Mouse (Mus musculus) liver, embryonic 12.5 days (tissue): Measurements from ENCODE around the gene Chrm5. TPM values are rescaled to one million over a fixed set of nuclear protein-coding genes. Genes with fewer than 3 reads are reported as not detected.

Source experiments
- ATAC-seq: fragments of 200-750 bp; cut with Nextera tagmentation; 2 replicates; pipeline ENCODE4 v1.8.0; 2017; ENCODE audit warnings: moderate number of reproducible peaks, mild to moderate bottlenecking, moderate library complexity
- H3K27ac ChIP-seq: fragments of 300-500 bp; sonication (generic); 2 replicates; pipeline ENCODE4 v1.5.1; 2016; ENCODE audit warnings: mild to moderate bottlenecking
- H3K27me3 ChIP-seq: fragments of 300-500 bp; sonication (generic); replicated peaks from 2 replicates; pipeline ENCODE4 v1.6.1; 2016; ENCODE audit warnings: mild to moderate bottlenecking, moderate library complexity
- H3K36me3 ChIP-seq: fragments of 300-500 bp; sonication (generic); 2 replicates; pipeline ENCODE4 v1.6.1; 2016; ENCODE audit warnings: mild to moderate bottlenecking, moderate library complexity
- H3K4me1 ChIP-seq: fragments of 300-500 bp; sonication (generic); 2 replicates; pipeline ENCODE4 v1.6.1; 2016
- H3K4me2 ChIP-seq: fragments of 300-500 bp; sonication (generic); 2 replicates; pipeline ENCODE4 v1.6.1; 2016; ENCODE audit warnings: mild to moderate bottlenecking, moderate library complexity
- H3K4me3 ChIP-seq: fragments of 300-500 bp; sonication (generic); 2 replicates; pipeline ENCODE4 v1.5.1; 2016; ENCODE audit warnings: mild to moderate bottlenecking, moderate library complexity
- H3K9ac ChIP-seq: fragments of 300-500 bp; sonication (generic); 2 replicates; pipeline ENCODE4 v1.6.1; 2016; ENCODE audit warnings: mild to moderate bottlenecking, moderate library complexity
- H3K9me3 ChIP-seq: fragments of 300-500 bp; sonication (generic); replicated peaks from 2 replicates; pipeline ENCODE4 v1.6.1; 2016; ENCODE audit warnings: mild to moderate bottlenecking, moderate library complexity
- WGBS: fragments of 180-500 bp; shearing (Covaris S2); methylation state at CpG from one replicate; pipeline ENCODE4 v1.1.7; 2016; ENCODE audit not compliant: insufficient replicate concordance; 5-methylcytosine and 5-hydroxymethylcytosine counted together
- polyA plus RNA-seq: library from polyadenylated mRNA; unstranded; fragments of >200 nt; fragmentation: Nextera tagmentation; extraction: Ambion mirVana; gene quantifications from 2 replicates; pipeline ENCODE4 v1.2.1, GENCODE M21; 2016

Gene Chrm5
- polyA plus RNA-seq, 1 experiment from 2014 or later, result not detected

- no peak overlapping the region for H3K4me2 ChIP-seq
- no peak overlapping the region for H3K4me3 ChIP-seq
- no peak overlapping the region for H3K27ac ChIP-seq
- WGBS, result 72% methylated on average over 7 of the region's 7 CpGs
- peaks cover 4% of the 10 kb centered on the region; the same call in 1 of the 2 replicates for H3K36me3 ChIP-seq
- H3K9ac ChIP-seq, result no peak overlapping the region; the same call in 1 of the 2 replicates
- ATAC-seq, result no peak
- H3K4me1 ChIP-seq, result peaks cover 41% of the 10 kb centered on the region
- H3K9me3 ChIP-seq, result no peaks in the 10 kb centered on the region
- no peaks in the 10 kb centered on the region for H3K27me3 ChIP-seq
Observed at GRCm38 (mm10) chr2:112497851-112498250, 17.3 kb upstream of the Chrm5 start.

GRCm38 (mm10) chr2:112493539-112494260 lies 13.1 kb upstream of the Chrm5 start:
- 24% methylated on average over 11 of the region's 11 CpGs for WGBS
- no peak for ATAC-seq
- peak overlapping the region; percentile 96 for H3K9ac ChIP-seq
- H3K27me3 ChIP-seq, result no peaks in the 10 kb centered on the region
- H3K36me3 ChIP-seq, result peaks cover 4% of the 10 kb centered on the region; the same call in 1 of the 2 replicates
- peak overlapping the region; percentile 86 for H3K4me3 ChIP-seq
- H3K4me2 ChIP-seq, result peak overlapping the region; percentile 92
- H3K4me1 ChIP-seq, result peaks cover 41% of the 10 kb centered on the region
- H3K27ac ChIP-seq, result peak overlapping the region; percentile 97
- H3K9me3 ChIP-seq, result no peaks in the 10 kb centered on the region

- under 1% methylated on average over 45 of the region's 87 CpGs for WGBS
- H3K4me2 ChIP-seq, result peak within 1 kb of the TSS; percentile 92
- peak within 1 kb of the TSS; percentile 96 for H3K9ac ChIP-seq
- H3K36me3 ChIP-seq, result peaks cover 4% of the 10 kb centered on the region; the same call in 1 of the 2 replicates
- H3K9me3 ChIP-seq, result no peaks in the 10 kb centered on the region
- H3K27ac ChIP-seq, result peak within 1 kb of the TSS; percentile 97
- peak within 1 kb of the TSS; percentile 86 for H3K4me3 ChIP-seq
- H3K4me1 ChIP-seq, result peaks cover 35% of the 10 kb centered on the region
- no peaks in the 10 kb centered on the region for H3K27me3 ChIP-seq
- peak; percentile 92 for ATAC-seq
Observed at GRCm38 (mm10) chr2:112492856-112493538, 12.4 kb upstream of the Chrm5 start, which contains the start of gene Aven. Aven (plus strand) TSS chr2:112492964.

DNA sequence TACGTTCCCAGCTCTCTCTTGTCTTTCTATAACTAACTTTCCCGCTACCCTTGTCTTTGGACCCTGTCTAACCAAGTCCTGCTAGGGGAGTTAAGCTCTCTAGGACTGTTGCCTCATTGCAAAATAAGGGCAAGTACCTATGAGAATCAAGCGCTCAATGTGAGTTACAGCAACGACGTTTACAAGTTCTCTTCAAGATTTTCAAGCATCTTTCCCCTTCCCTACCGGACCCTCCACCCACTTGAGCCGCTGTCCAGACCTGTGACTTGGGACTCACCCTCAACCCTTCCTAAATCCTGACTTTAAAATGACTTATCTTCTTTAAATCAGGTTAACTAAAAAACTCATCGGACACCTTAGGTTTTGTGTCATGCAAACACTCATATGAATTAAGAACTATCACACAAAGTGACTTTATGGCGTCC lies 11.9 kb upstream of the Chrm5 start:
- H3K27ac ChIP-seq, result peak overlapping the region; percentile 97
- 10% methylated on average over 9 of the region's 9 CpGs for WGBS
- H3K4me3 ChIP-seq, result peak overlapping the region; percentile 86
- peak; percentile 13 for ATAC-seq
- H3K27me3 ChIP-seq, result no peaks in the 10 kb centered on the region
- peaks cover 3% of the 10 kb centered on the region; the same call in 1 of the 2 replicates for H3K36me3 ChIP-seq
- peak overlapping the region; percentile 92 for H3K4me2 ChIP-seq
- H3K9me3 ChIP-seq, result no peaks in the 10 kb centered on the region
- H3K4me1 ChIP-seq, result peaks cover 30% of the 10 kb centered on the region
- peak overlapping the region; percentile 96 for H3K9ac ChIP-seq

- Histone ChIP-seq H3K9me3 (no peaks in the 10 kb centered on the region), H3K27me3 (no peaks in the 10 kb centered on the region), H3K4me2 (peak overlapping the region; percentile 92), H3K36me3 (no peaks in the 10 kb centered on the region), H3K4me3 (no peak overlapping the region), H3K4me1 (peaks cover 29% of the 10 kb centered on the region), H3K9ac (no peak overlapping the region), H3K27ac (no peak overlapping the region)
- ATAC-seq, result no peak
- 64% methylated on average over 5 of the region's 5 CpGs for WGBS
Observed at GRCm38 (mm10) chr2:112491629-112492028, 11.1 kb upstream of the Chrm5 start.

GRCm38 (mm10) chr2:112490483-112491196 lies 10.1 kb upstream of the Chrm5 start:
- no peaks in the 10 kb centered on the region for H3K36me3 ChIP-seq
- H3K9ac ChIP-seq, result no peak overlapping the region
- no peak overlapping the region for H3K4me2 ChIP-seq
- ATAC-seq, result no peak
- H3K27me3 ChIP-seq, result no peaks in the 10 kb centered on the region
- 78% methylated on average over 11 of the region's 11 CpGs for WGBS
- no peak overlapping the region for H3K27ac ChIP-seq
- H3K4me1 ChIP-seq, result peaks cover 29% of the 10 kb centered on the region
- H3K4me3 ChIP-seq, result no peak overlapping the region
- H3K9me3 ChIP-seq, result no peaks in the 10 kb centered on the region

DNA sequence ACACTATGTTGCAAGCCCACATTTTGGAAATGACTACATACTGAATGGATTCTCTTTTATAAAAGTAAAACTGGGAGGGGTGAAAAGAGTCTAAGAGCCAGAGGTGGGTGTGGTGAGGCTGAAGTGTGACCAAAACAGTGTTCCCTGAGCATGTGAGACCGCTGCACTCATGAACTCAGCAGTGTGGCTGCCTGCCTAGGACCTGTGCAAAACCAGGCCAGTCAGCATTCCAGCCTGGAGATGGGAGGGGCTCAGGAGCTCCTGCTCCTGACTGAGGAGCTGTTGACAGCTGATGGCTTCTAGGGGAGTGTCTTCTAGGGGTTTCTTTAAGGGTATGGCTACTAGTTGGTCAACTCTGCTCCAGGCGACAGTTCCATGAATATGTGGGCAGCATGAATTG lies 4.3 kb upstream of the Chrm5 start:
- 70% methylated on average over 2 of the region's 2 CpGs for WGBS
- ATAC-seq, result no peak
- H3K36me3 ChIP-seq, result no peaks in the 10 kb centered on the region
- H3K27ac ChIP-seq, result no peak overlapping the region
- H3K9me3 ChIP-seq, result no peaks in the 10 kb centered on the region
- no peak overlapping the region for H3K9ac ChIP-seq
- no peak overlapping the region for H3K4me3 ChIP-seq
- no peaks in the 10 kb centered on the region for H3K27me3 ChIP-seq
- H3K4me2 ChIP-seq, result no peak overlapping the region
- H3K4me1 ChIP-seq, result no peaks in the 10 kb centered on the region

DNA sequence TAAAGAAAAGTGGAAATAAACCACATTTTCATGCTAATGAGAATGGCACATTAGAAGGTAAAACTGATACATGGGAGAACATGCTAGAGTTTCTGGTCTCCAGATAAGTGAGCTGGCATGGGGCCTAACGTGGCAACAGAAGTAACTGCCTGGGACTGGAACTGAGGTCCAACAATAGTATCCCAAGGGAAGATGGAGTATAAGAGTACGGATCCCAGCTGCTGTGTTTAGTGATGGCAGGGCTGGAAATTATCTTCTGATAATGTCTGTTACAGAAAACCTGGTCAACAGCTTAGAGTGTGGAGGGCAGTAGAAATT lies 2.7 kb upstream of the Chrm5 start:
- no peak overlapping the region for H3K27ac ChIP-seq
- 65% methylated on average over 2 of the region's 2 CpGs for WGBS

GRCm38 (mm10) chr2:112482533-112483333 lies 2.2 kb upstream of the Chrm5 start:
- Histone ChIP-seq H3K27me3 (0 out of 2 replicates have a peak, but pooled peaks cover 3% of the 10 kb centered on the region), H3K27ac (no peak overlapping the region), H3K36me3 (no peaks in the 10 kb centered on the region), H3K9ac (no peak overlapping the region), H3K4me1 (no peaks in the 10 kb centered on the region), H3K4me3 (no peak overlapping the region), H3K4me2 (no peak overlapping the region), H3K9me3 (no peaks in the 10 kb centered on the region)
- 59% methylated on average over 5 of the region's 5 CpGs for WGBS
- ATAC-seq, result no peak

More for the DNA sequence above, 2.7 kb upstream of the Chrm5 start:
- H3K27me3 ChIP-seq, result 0 out of 2 replicates have a peak, but pooled peaks cover 3% of the 10 kb centered on the region
- H3K9me3 ChIP-seq, result no peaks in the 10 kb centered on the region
- H3K4me1 ChIP-seq, result no peaks in the 10 kb centered on the region
- H3K36me3 ChIP-seq, result no peaks in the 10 kb centered on the region
- no peak overlapping the region for H3K4me3 ChIP-seq
- no peak overlapping the region for H3K9ac ChIP-seq
- no peak for ATAC-seq
- H3K4me2 ChIP-seq, result no peak overlapping the region

DNA sequence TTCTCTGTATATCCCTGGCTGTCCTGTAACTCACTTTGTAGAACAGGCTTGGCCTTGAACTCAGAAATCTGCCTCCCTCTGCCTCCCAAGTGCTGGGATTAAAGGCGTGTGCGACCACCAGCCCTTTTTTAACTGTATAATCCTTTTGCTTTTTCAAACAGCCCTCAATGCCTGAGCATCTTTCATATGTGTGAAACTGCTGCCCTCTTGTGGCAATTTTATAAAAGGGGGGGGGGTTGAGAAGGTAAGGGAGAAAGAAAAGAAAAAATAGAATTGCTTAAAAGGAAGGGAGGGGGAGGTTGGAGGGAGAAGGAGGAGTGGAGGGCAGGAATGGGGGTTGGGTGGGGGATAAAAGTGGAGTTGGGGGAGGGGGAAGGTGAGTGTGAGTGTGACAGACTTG lies 995 bp upstream of the Chrm5 start:
- H3K4me3 ChIP-seq, result no peak overlapping the region
- H3K4me1 ChIP-seq, result no peaks in the 10 kb centered on the region
- no peak overlapping the region for H3K4me2 ChIP-seq
- WGBS, result 4% methylated on average over 2 of the region's 2 CpGs
- no peak overlapping the region for H3K27ac ChIP-seq
- H3K9me3 ChIP-seq, result no peaks in the 10 kb centered on the region
- H3K36me3 ChIP-seq, result no peaks in the 10 kb centered on the region
- no peak for ATAC-seq
- H3K9ac ChIP-seq, result no peak overlapping the region
- H3K27me3 ChIP-seq, result 0 out of 2 replicates have a peak, but pooled peaks cover 3% of the 10 kb centered on the region

DNA sequence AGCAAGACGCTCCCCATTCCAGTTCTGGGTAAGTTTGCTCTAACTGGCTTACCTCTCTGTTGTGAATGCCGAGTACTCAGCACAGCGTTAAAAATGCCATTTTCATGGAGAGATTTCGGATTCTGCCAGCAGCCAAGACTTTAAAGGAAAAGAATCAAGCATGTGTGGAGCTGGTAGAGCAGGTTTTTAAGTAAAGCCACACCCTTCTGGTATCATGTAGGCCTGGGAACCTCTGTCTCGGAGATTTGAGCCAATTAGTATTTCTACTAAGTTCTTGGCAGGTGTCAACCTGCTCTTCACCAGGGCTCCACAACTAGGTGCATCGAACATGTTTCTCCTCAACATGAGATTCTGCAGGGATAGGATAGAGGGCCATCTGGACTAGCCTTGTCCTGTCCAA lies 4.0 kb downstream of the Chrm5 start:
- H3K9ac ChIP-seq, result no peak overlapping the region
- no peak for ATAC-seq
- no peak overlapping the region for H3K27ac ChIP-seq
- WGBS, result 66% methylated on average over 6 of the region's 6 CpGs
- H3K4me3 ChIP-seq, result no peak overlapping the region
- H3K36me3 ChIP-seq, result no peaks in the 10 kb centered on the region
- H3K4me2 ChIP-seq, result no peak overlapping the region
- H3K9me3 ChIP-seq, result no peaks in the 10 kb centered on the region
- H3K4me1 ChIP-seq, result no peaks in the 10 kb centered on the region
- 0 out of 2 replicates have a peak, but pooled peaks cover 3% of the 10 kb centered on the region for H3K27me3 ChIP-seq
